Mouse (Mus musculus) MEL (cell line): ENCODE results near the gene Clk3. TPM values are rescaled to one million over a fixed set of nuclear protein-coding genes. Genes with fewer than 3 reads are reported as not detected.

Experiments used
- DNase-seq: peaks from one replicate; pipeline ENCODE4 v3.0.0; 2011; ENCODE audit warnings: low read depth, low spot score
- H3K27ac ChIP-seq: 2 replicates; pipeline ENCODE4 v1.5.1; 2012; ENCODE audit warnings: low read depth, mild to moderate bottlenecking, control low read depth, low read length, moderate library complexity; ENCODE audit not compliant: control insufficient read depth
- H3K27me3 ChIP-seq, 2 experiments: fragments of 150-350 bp in 1 of 2; sonication (generic) in 1 of 2; 2 replicates each; pipeline ENCODE4 v1.6.1; 2012; ENCODE audit warnings: low read length in 2 of 2, mild to moderate bottlenecking in 2 of 2, improper control_type of control experiment in 1 of 2, moderate library complexity in 1 of 2; ENCODE audit not compliant: insufficient read depth in 2 of 2, control insufficient read depth in 1 of 2
- H3K36me3 ChIP-seq, 2 experiments: 2 replicates each; pipeline ENCODE4 v1.6.1; 2012 to 2014; ENCODE audit warnings: low read length in 2 of 2, improper control_type of control experiment in 1 of 2, inconsistent platforms in 1 of 2, mild to moderate bottlenecking in 1 of 2; ENCODE audit not compliant: insufficient read depth in 2 of 2, control insufficient read depth in 1 of 2
- H3K4me1 ChIP-seq, 2 experiments: fragments of 150-350 bp in 1 of 2; sonication (generic) in 1 of 2; 2 replicates each; pipeline ENCODE4 v1.6.1; 2012; ENCODE audit warnings: low read length in 2 of 2, improper control_type of control experiment in 1 of 2, mild to moderate bottlenecking in 1 of 2; ENCODE audit not compliant: insufficient read depth in 2 of 2, control insufficient read depth in 1 of 2
- H3K4me3 ChIP-seq, 2 experiments: fragments of 150-350 bp in 1 of 2; sonication (generic) in 1 of 2; 2 replicates each; pipeline ENCODE4 v1.5.1; 2012; ENCODE audit warnings: low read depth in 2 of 2, low read length in 2 of 2, mild to moderate bottlenecking in 2 of 2, moderate library complexity in 2 of 2, control low read depth in 1 of 2, improper control_type of control experiment in 1 of 2; ENCODE audit not compliant: control insufficient read depth in 1 of 2, insufficient read depth in 1 of 2
- H3K79me2 ChIP-seq: 2 replicates; pipeline ENCODE4 v1.6.1; 2012; ENCODE audit warnings: mild to moderate bottlenecking, low read length, moderate library complexity; ENCODE audit not compliant: control insufficient read depth, poor library complexity, insufficient read depth
- H3K9ac ChIP-seq: 2 replicates; pipeline ENCODE4 v1.6.1; 2012; ENCODE audit warnings: low read depth, mild to moderate bottlenecking, control low read depth, low read length, moderate library complexity; ENCODE audit not compliant: control insufficient read depth, poor library complexity, severe bottlenecking
- H3K9me3 ChIP-seq: fragments of 150-350 bp; sonication (generic); replicated peaks from 2 replicates; pipeline ENCODE4 v1.6.1; 2012; ENCODE audit warnings: mild to moderate bottlenecking, low read length, improper control_type of control experiment, moderate library complexity; ENCODE audit not compliant: insufficient read depth
- CHD1 ChIP-seq: IDR thresholded peaks from 2 replicates; pipeline ENCODE4 v1.6.1; 2012; ENCODE audit warnings: low read depth, mild to moderate bottlenecking, inconsistent platforms, low read length, improper control_type of control experiment
- CHD2 ChIP-seq: IDR thresholded peaks from 2 replicates; pipeline ENCODE4 v1.6.1; 2011; ENCODE audit warnings: low read length, improper control_type of control experiment
- CTCF ChIP-seq, 3 experiments: IDR thresholded peaks in 2 of 3; conservative IDR thresholded peaks in 1 of 3; 2 replicates each; pipeline ENCODE4 v1.5.1; 2011 to 2012; ENCODE audit warnings: low read length in 3 of 3, low read depth in 2 of 3, mild to moderate bottlenecking in 2 of 3, improper control_type of control experiment in 1 of 3, inconsistent platforms in 1 of 3, mixed read lengths in 1 of 3, moderate library complexity in 1 of 3; ENCODE audit not compliant: control insufficient read depth in 1 of 3, insufficient read depth in 1 of 3, poor library complexity in 1 of 3, severe bottlenecking in 1 of 3
- E2F4 ChIP-seq: IDR thresholded peaks from 2 replicates; pipeline ENCODE4 v1.6.1; 2011; ENCODE audit warnings: low read depth, low read length, improper control_type of control experiment, borderline replicate concordance
- ELF1 ChIP-seq: IDR thresholded peaks from 2 replicates; pipeline ENCODE4 v1.6.1; 2014; ENCODE audit warnings: low read depth, mild to moderate bottlenecking, inconsistent platforms, low read length, improper control_type of control experiment, moderate library complexity
- EP300 ChIP-seq, 2 experiments: IDR thresholded peaks; 2 replicates each; pipeline ENCODE4 v1.6.1; 2011; ENCODE audit warnings: improper control_type of control experiment in 2 of 2, low read length in 2 of 2, low read depth in 1 of 2, mild to moderate bottlenecking in 1 of 2
- GABPA ChIP-seq: IDR thresholded peaks from 2 replicates; pipeline ENCODE4 v1.6.1; 2012; ENCODE audit warnings: low read depth, mild to moderate bottlenecking, inconsistent platforms, low read length, improper control_type of control experiment, moderate library complexity
- GATA1 ChIP-seq: IDR thresholded peaks from 2 replicates; pipeline ENCODE4 v1.6.1; 2011; ENCODE audit warnings: low read depth, low read length, improper control_type of control experiment
- HCFC1 ChIP-seq: IDR thresholded peaks from 2 replicates; pipeline ENCODE4 v1.6.1; 2012; ENCODE audit warnings: low read depth, mild to moderate bottlenecking, inconsistent platforms, low read length, improper control_type of control experiment, moderate library complexity
- JUND ChIP-seq: IDR thresholded peaks from 2 replicates; pipeline ENCODE4 v1.6.1; 2011; ENCODE audit warnings: low read depth, mild to moderate bottlenecking, improper control_type of control experiment, low read length
- MAX ChIP-seq: IDR thresholded peaks from 2 replicates; pipeline ENCODE4 v1.6.1; 2011; ENCODE audit warnings: low read length, improper control_type of control experiment
- NELFE ChIP-seq: IDR thresholded peaks from 2 replicates; pipeline ENCODE4 v1.6.1; 2011; ENCODE audit warnings: low read depth, low read length, improper control_type of control experiment
- NRF1 ChIP-seq: IDR thresholded peaks from 2 replicates; pipeline ENCODE4 v1.6.1; 2014; ENCODE audit warnings: low read depth, mild to moderate bottlenecking, inconsistent platforms, low read length, improper control_type of control experiment, moderate library complexity; ENCODE audit not compliant: poor library complexity, insufficient read depth, severe bottlenecking
- POLR2A ChIP-seq, 2 experiments: IDR thresholded peaks; 2 replicates each; pipeline ENCODE4 v1.6.1; 2011 to 2012; ENCODE audit warnings: low read length in 2 of 2, mild to moderate bottlenecking in 2 of 2, control low read depth in 1 of 2, improper control_type of control experiment in 1 of 2, low read depth in 1 of 2, moderate library complexity in 1 of 2; ENCODE audit not compliant: control insufficient read depth in 1 of 2, insufficient read depth in 1 of 2, poor library complexity in 1 of 2
- SIN3A ChIP-seq: IDR thresholded peaks from 2 replicates; pipeline ENCODE4 v1.6.1; 2012; ENCODE audit warnings: low read length, improper control_type of control experiment, inconsistent platforms
- TAL1 ChIP-seq: IDR thresholded peaks from 2 replicates; pipeline ENCODE4 v1.6.1; 2012; ENCODE audit warnings: mild to moderate bottlenecking, inconsistent platforms, low read length, moderate library complexity, mixed read lengths
- TBP ChIP-seq: IDR thresholded peaks from 2 replicates; pipeline ENCODE4 v1.8.0; 2011; ENCODE audit warnings: low read depth, low read length, improper control_type of control experiment
- UBTF ChIP-seq: IDR thresholded peaks from 2 replicates; pipeline ENCODE4 v1.6.1; 2012; ENCODE audit warnings: low read depth, mild to moderate bottlenecking, inconsistent platforms, low read length, improper control_type of control experiment, moderate library complexity, borderline replicate concordance; ENCODE audit not compliant: insufficient read depth
- USF1 ChIP-seq: IDR thresholded peaks from 2 replicates; pipeline ENCODE4 v1.6.1; 2014; ENCODE audit warnings: low read depth, mild to moderate bottlenecking, inconsistent platforms, low read length, improper control_type of control experiment, moderate library complexity
- USF2 ChIP-seq, 2 experiments: IDR thresholded peaks; 2 replicates each; pipeline ENCODE4 v1.6.1; 2011 to 2012; ENCODE audit warnings: improper control_type of control experiment in 2 of 2, low read length in 2 of 2, borderline replicate concordance in 1 of 2, inconsistent platforms in 1 of 2, low read depth in 1 of 2, mild to moderate bottlenecking in 1 of 2; ENCODE audit not compliant: insufficient read depth in 1 of 2
- ZNF384 ChIP-seq: IDR thresholded peaks from 2 replicates; pipeline ENCODE4 v1.6.1; 2012; ENCODE audit warnings: low read depth, mild to moderate bottlenecking, inconsistent platforms, low read length, improper control_type of control experiment
- polyA plus RNA-seq, 2 experiments: library from polyadenylated mRNA; stranded (reverse) in 1 of 2; unstranded in 1 of 2; fragments of >175 nt in 1 of 2; fragments of >200 nt in 1 of 2; gene quantifications; 2 replicates each; pipeline versions ENCODE4 v1.2.1 to v1.2.4; 2012; ENCODE audit warnings: low replicate concordance in 2 of 2, low read depth in 1 of 2; ENCODE audit not compliant: insufficient read length in 2 of 2, insufficient read depth in 1 of 2, missing spikeins in 1 of 2
- total RNA-seq: library from RNA; depleted of rRNA; stranded (reverse); fragments of 300-350 nt; gene quantifications from 2 replicates; pipeline ENCODE4 v1.2.3, GENCODE M21; 2012

The Clk3 gene
- total and polyA plus RNA-seq, 3 experiments, result 31.2 to 65.6 TPM; not detected in 1

- TF ChIP-seq GATA1 (0 out of 2 replicates have a peak, but pooled peaks have one; percentile 23), EP300 (IDR thresholded peaks at IDR 0.05; ENCODE audit: low read depth in 1 of 2, low read length in 2 of 2) (peak in 1 of 2 experiments; percentile 18; a peak in 1 of 4 replicates), UBTF (no peak), TBP (0 out of 2 replicates have a peak, but pooled peaks have one; percentile 10), NRF1 (peak; percentile 68), CTCF (IDR thresholded peaks at IDR 0.05 in 2 of 3, conservative IDR thresholded peaks at IDR 0.05 in 1 of 3; ENCODE audit: control insufficient read depth in 1 of 3, insufficient read depth in 1 of 3, low read depth in 2 of 3, low read length in 3 of 3, poor library complexity in 1 of 3, severe bottlenecking in 1 of 3) (no peak), TAL1 (peak; percentile 77), MAX (peak; percentile 42; the same call in 1 of the 2 replicates), POLR2A (IDR thresholded peaks at IDR 0.05; ENCODE audit: control insufficient read depth in 1 of 2, insufficient read depth in 1 of 2, low read depth in 1 of 2, low read length in 2 of 2, poor library complexity in 1 of 2) (0 out of 4 replicates have a peak, but pooled peaks of 1 of the 2 experiments have one; percentile 33), ELF1 (peak; percentile 45; the same call in 1 of the 2 replicates), USF1 (peak; percentile 91), HCFC1 (no peak), USF2 (IDR thresholded peaks at IDR 0.05; ENCODE audit: borderline replicate concordance in 1 of 2, insufficient read depth in 1 of 2, low read depth in 1 of 2, low read length in 2 of 2) (peak in 1 of 2 experiments; percentile 53; a peak in 1 of 4 replicates)
- no peak overlapping the region for H3K27ac ChIP-seq
- no peak overlapping the region for H3K4me3 ChIP-seq
- peaks cover 4 to 32% of the 10 kb centered on the region in 2 experiments for H3K4me1 ChIP-seq
- H3K79me2 ChIP-seq, result no peaks in the 10 kb centered on the region
- H3K36me3 ChIP-seq, result peaks cover 0 to 30% of the 10 kb centered on the region in 2 experiments; a peak in 2 of 4 replicates
- no peak overlapping the region for H3K9ac ChIP-seq
- peak; percentile 77 for DNase-seq
- no peaks in the 10 kb centered on the region for H3K27me3 ChIP-seq
- no peaks in the 10 kb centered on the region for H3K9me3 ChIP-seq
These were observed 34.8 kb upstream of the Clk3 start for GRCm38 (mm10) chr9:57800325-57800975.

- TF ChIP-seq NRF1 (no peak), GABPA (no peak), E2F4 (no peak), EP300 (IDR thresholded peaks at IDR 0.05; ENCODE audit: low read depth in 1 of 2, low read length in 2 of 2) (no peak), CHD2 (no peak), TBP (no peak), NELFE (no peak), SIN3A (no peak), CHD1 (no peak), ZNF384 (no peak), TAL1 (no peak), HCFC1 (no peak), JUND (no peak)
- Histone ChIP-seq H3K27me3 (no peaks in the 10 kb centered on the region), H3K9me3 (no peaks in the 10 kb centered on the region), H3K9ac (no peak overlapping the region), H3K36me3 (peaks cover 0 to 21% of the 10 kb centered on the region in 2 experiments; a peak in 2 of 4 replicates), H3K4me3 (no peak overlapping the region), H3K27ac (no peak overlapping the region), H3K4me1 (peaks cover 4 to 26% of the 10 kb centered on the region in 2 experiments), H3K79me2 (no peaks in the 10 kb centered on the region)
- no peak for DNase-seq
These were observed 33.1 kb upstream of the Clk3 start for GRCm38 (mm10) chr9:57798725-57799253.
